Mouse (Mus musculus): ENCODE measurements at regions not wholly inside any gene's neighbourhood (a gene's known extent, or its start where the extent isn't known, plus 50 kb on each side); places are given as distances from the start of the nearest gene placed in this dataset.
"Not testable (repeated sequence)": the region's sequence is repeated elsewhere in the genome, so short reads cannot be mapped to it uniquely, and the experiment has no call there.

DNA sequence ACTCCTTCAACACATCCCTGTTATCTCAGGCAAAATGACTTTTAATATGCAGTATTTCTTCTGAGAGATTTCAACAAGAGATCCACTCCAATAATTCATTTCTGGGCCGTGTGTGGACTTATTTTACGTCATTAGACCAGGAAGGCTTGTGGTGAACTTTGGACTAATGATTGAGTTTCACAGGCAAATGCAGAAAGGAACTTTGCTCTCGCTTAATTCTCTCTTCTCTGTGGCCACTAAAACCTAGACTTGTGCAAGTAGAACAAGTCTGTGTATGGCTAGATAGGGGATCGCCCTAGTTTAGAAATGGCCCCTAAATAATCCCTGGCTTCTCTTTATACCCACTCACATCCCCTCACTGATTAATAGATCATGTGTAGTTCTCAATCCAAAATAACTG, 50.6 kb upstream of the Ppp1r12a start:
- Histone ChIP-seq H3K4me3 (ENCODE audit: low read depth, low read length) (no peak overlapping the region), H3K4me1 (ENCODE audit: control insufficient read depth, insufficient read depth) (0 out of 2 replicates have a peak, but pooled peaks cover 3% of the 10 kb centered on the region), H3K27ac (ENCODE audit: low read depth) (no peak overlapping the region), H3K4me2 (ENCODE audit: low read depth, low read length) (no peak overlapping the region), H3K9me3 (replicated peaks; ENCODE audit: control insufficient read depth, low read length) (no peaks in the 10 kb centered on the region; the same call in 1 of the 2 replicates), H3K36me3 (replicated peaks; ENCODE audit: control insufficient read depth, insufficient read depth, low read length) (no peaks in the 10 kb centered on the region), H3K27me3 (ENCODE audit: control insufficient read depth, insufficient read depth, low read length) (no peaks in the 10 kb centered on the region), H3K9ac (replicated peaks; ENCODE audit: low read depth, low read length) (no peak overlapping the region)
- TF ChIP-seq CTCF (IDR thresholded peaks at IDR 0.05; ENCODE audit: low read depth) (no peak), EP300 (IDR thresholded peaks at IDR 0.05; ENCODE audit: low read depth) (no peak)
- WGBS: 87% methylated on average over 4 of the region's 4 CpGs
- DNase-seq (ENCODE audit: low spot score) (no peak), ATAC-seq (ENCODE audit: insufficient read depth, low read depth) (no peak)

DNA sequence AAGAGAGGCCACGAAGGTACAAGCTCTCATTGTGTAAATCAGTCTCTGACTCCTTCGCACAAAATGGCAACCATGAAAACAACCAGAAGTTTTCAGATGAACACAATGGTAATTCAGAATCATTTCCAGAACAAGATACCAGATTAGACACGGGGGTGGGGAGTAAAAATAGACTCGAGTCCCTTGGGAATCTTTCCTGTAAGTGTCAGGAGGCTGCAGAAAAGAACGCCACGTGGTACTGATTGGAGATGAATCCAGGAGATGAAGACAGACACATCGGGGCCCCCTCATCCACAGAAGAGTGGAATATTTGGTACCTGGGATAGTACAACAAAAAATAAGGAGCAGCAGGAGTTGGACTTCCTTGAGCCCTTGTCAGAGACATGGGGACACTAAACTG, 51.1 kb upstream of the Ppp1r12a start:
- H3K36me3 ChIP-seq (replicated peaks; ENCODE audit: control insufficient read depth, insufficient read depth, low read length): no peaks in the 10 kb centered on the region
- no peak for TF ChIP-seq CTCF (IDR thresholded peaks at IDR 0.05; ENCODE audit: low read depth)
- TF ChIP-seq EP300 (IDR thresholded peaks at IDR 0.05; ENCODE audit: low read depth): no peak
- WGBS: 50% methylated on average over 7 of the region's 7 CpGs
- no peaks in the 10 kb centered on the region for H3K27me3 ChIP-seq (ENCODE audit: control insufficient read depth, insufficient read depth, low read length)
- ATAC-seq (ENCODE audit: insufficient read depth, low read depth) (no peak), DNase-seq (ENCODE audit: low spot score) (no peak)
- no peak overlapping the region for H3K4me2 ChIP-seq (ENCODE audit: low read depth, low read length)
- 0 out of 2 replicates have a peak, but pooled peaks cover 3% of the 10 kb centered on the region for H3K4me1 ChIP-seq (ENCODE audit: control insufficient read depth, insufficient read depth)
- no peak overlapping the region for H3K4me3 ChIP-seq (ENCODE audit: low read depth, low read length)
- H3K27ac ChIP-seq (ENCODE audit: low read depth): no peak overlapping the region
- no peaks in the 10 kb centered on the region; the same call in 1 of the 2 replicates for H3K9me3 ChIP-seq (replicated peaks; ENCODE audit: control insufficient read depth, low read length)
- H3K9ac ChIP-seq (replicated peaks; ENCODE audit: low read depth, low read length): no peak overlapping the region

DNA sequence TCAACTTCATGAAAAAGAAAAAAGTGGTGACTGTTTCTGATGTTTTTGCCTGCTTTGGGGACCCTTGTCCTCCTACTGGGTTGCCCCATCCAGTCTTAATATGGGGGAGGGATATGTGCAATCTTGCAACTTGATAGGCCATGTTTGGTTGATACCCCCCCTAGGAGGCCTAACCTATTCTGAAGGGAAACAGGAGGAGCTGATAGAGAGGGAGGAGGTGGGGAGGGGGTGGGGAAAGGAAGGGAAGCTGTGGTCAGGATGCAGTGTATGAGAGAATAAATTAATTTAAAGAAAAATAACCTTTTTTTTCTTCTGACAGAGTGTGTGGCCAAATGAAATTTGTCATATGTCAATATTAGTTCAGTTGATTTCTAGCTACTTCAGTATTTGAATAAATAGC, 51.8 kb upstream of the Ppp1r12a start:
- TF ChIP-seq CTCF (IDR thresholded peaks at IDR 0.05; ENCODE audit: low read depth) (no peak), EP300 (IDR thresholded peaks at IDR 0.05; ENCODE audit: low read depth) (no peak)
- DNase-seq (ENCODE audit: low spot score) (no peak), ATAC-seq (ENCODE audit: insufficient read depth, low read depth) (no peak)
- Histone ChIP-seq H3K27ac (ENCODE audit: low read depth) (no peak overlapping the region), H3K36me3 (replicated peaks; ENCODE audit: control insufficient read depth, insufficient read depth, low read length) (no peaks in the 10 kb centered on the region), H3K4me3 (ENCODE audit: low read depth, low read length) (no peak overlapping the region), H3K4me2 (ENCODE audit: low read depth, low read length) (no peak overlapping the region), H3K9ac (replicated peaks; ENCODE audit: low read depth, low read length) (no peak overlapping the region), H3K9me3 (replicated peaks; ENCODE audit: control insufficient read depth, low read length) (no peaks in the 10 kb centered on the region; the same call in 1 of the 2 replicates), H3K27me3 (ENCODE audit: control insufficient read depth, insufficient read depth, low read length) (no peaks in the 10 kb centered on the region), H3K4me1 (ENCODE audit: control insufficient read depth, insufficient read depth) (0 out of 2 replicates have a peak, but pooled peaks cover 3% of the 10 kb centered on the region)

- not testable (repeated sequence) for DNase-seq (ENCODE audit: low spot score); H3K9ac ChIP-seq (replicated peaks; ENCODE audit: low read depth, low read length); ATAC-seq (ENCODE audit: insufficient read depth, low read depth); H3K4me1 ChIP-seq (ENCODE audit: control insufficient read depth, insufficient read depth); H3K36me3 ChIP-seq (replicated peaks; ENCODE audit: control insufficient read depth, insufficient read depth, low read length); H3K27ac ChIP-seq (ENCODE audit: low read depth); H3K4me3 ChIP-seq (ENCODE audit: low read depth, low read length); H3K9me3 ChIP-seq (replicated peaks; ENCODE audit: control insufficient read depth, low read length); H3K27me3 ChIP-seq (ENCODE audit: control insufficient read depth, insufficient read depth, low read length); H3K4me2 ChIP-seq (ENCODE audit: low read depth, low read length)
- 87% methylated on average over 4 of the region's 4 CpGs for WGBS
Observed at GRCm38 (mm10) chr10:108108500-108108899, 53.5 kb upstream of the Ppp1r12a start.

DNA sequence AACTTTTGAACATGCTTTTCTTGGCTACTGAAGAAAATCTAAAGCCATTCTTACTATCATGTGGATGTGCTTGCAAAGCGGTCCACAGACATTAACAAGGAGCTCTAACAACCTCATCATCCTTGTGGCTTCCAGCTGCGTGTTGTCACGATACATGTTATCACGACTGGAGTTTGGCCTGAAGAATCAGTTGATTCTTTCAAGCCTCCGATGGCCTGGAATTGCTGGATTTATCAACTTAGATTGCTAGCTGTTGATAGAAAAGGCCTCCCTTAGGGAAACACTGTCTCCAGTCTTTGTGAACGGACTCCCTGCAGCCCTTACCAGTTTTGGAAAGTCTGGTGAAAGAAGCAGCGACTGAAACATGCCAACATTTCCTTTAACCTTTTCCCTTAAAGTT, 60.5 kb upstream of the Ppp1r12a start:
- no peaks in the 10 kb centered on the region for H3K4me1 ChIP-seq (ENCODE audit: control insufficient read depth, insufficient read depth)
- H3K27me3 ChIP-seq (ENCODE audit: control insufficient read depth, insufficient read depth, low read length): no peaks in the 10 kb centered on the region
- WGBS: 38% methylated on average over 7 of the region's 7 CpGs
- DNase-seq (ENCODE audit: low spot score): no peak
- H3K9ac ChIP-seq (replicated peaks; ENCODE audit: low read depth, low read length): no peak overlapping the region
- no peak overlapping the region for H3K4me3 ChIP-seq (ENCODE audit: low read depth, low read length)
- no peaks in the 10 kb centered on the region for H3K36me3 ChIP-seq (replicated peaks; ENCODE audit: control insufficient read depth, insufficient read depth, low read length)
- H3K9me3 ChIP-seq (replicated peaks; ENCODE audit: control insufficient read depth, low read length): no peaks in the 10 kb centered on the region
- ATAC-seq (ENCODE audit: insufficient read depth, low read depth): no peak
- TF ChIP-seq CTCF (IDR thresholded peaks at IDR 0.05; ENCODE audit: low read depth) (no peak), EP300 (IDR thresholded peaks at IDR 0.05; ENCODE audit: low read depth) (no peak)
- no peak overlapping the region for H3K4me2 ChIP-seq (ENCODE audit: low read depth, low read length)
- H3K27ac ChIP-seq (ENCODE audit: low read depth): no peak overlapping the region

- no peak overlapping the region for H3K27ac ChIP-seq (ENCODE audit: low read depth)
- no peaks in the 10 kb centered on the region for H3K36me3 ChIP-seq (replicated peaks; ENCODE audit: control insufficient read depth, insufficient read depth, low read length)
- DNase-seq (ENCODE audit: low spot score) (no peak), ATAC-seq (ENCODE audit: insufficient read depth, low read depth) (no peak)
- WGBS: 46% methylated on average over 2 of the region's 2 CpGs
- H3K4me3 ChIP-seq (ENCODE audit: low read depth, low read length): no peak overlapping the region
- H3K4me2 ChIP-seq (ENCODE audit: low read depth, low read length): no peak overlapping the region
- peaks cover 22% of the 10 kb centered on the region for H3K4me1 ChIP-seq (ENCODE audit: control insufficient read depth, insufficient read depth)
- no peak for TF ChIP-seq EP300 (IDR thresholded peaks at IDR 0.05; ENCODE audit: low read depth)
- TF ChIP-seq CTCF (IDR thresholded peaks at IDR 0.05; ENCODE audit: low read depth): no peak
- H3K9ac ChIP-seq (replicated peaks; ENCODE audit: low read depth, low read length): no peak overlapping the region
- H3K27me3 ChIP-seq (ENCODE audit: control insufficient read depth, insufficient read depth, low read length): no peaks in the 10 kb centered on the region
- no peaks in the 10 kb centered on the region for H3K9me3 ChIP-seq (replicated peaks; ENCODE audit: control insufficient read depth, low read length)
Observed at GRCm38 (mm10) chr10:108093043-108093442, 69.0 kb upstream of the Ppp1r12a start.
